Mouse (Mus musculus) layer of hippocampus, adult 2 months (tissue): ENCODE measurements around the gene Wfikkn2. TPM values are rescaled to one million over a fixed set of nuclear protein-coding genes. Genes with fewer than 3 reads are reported as not detected.

Experiments used
- DNase-seq, 2 experiments: peaks; one replicate each; pipeline ENCODE4 v3.0.0; 2022; ENCODE audit warnings: low spot score in 2 of 2
- H3K27ac ChIP-seq: fragments of 200-600 bp; 2 replicates; pipeline ENCODE4 v1.8.1; 2022
- H3K4me3 ChIP-seq: fragments of 200-600 bp; 2 replicates; pipeline ENCODE4 v1.8.1; 2022; ENCODE audit warnings: mild to moderate bottlenecking
- CTCF ChIP-seq: fragments of 200-600 bp; conservative IDR thresholded peaks from 2 replicates; pipeline ENCODE4 v1.8.1; 2022; ENCODE audit warnings: antibody characterized with exemption, mild to moderate bottlenecking, moderate library complexity
- total RNA-seq, 2 experiments: library from RNA; stranded (reverse); gene quantifications; 2 replicates each; pipeline ENCODE4 v1.2.3; 2021

Gene Wfikkn2
- total RNA-seq, 2 experiments from 2014 or later = 0.49 to 0.72 TPM

GRCm38 (mm10) chr11:94189579-94189978 lies 56.2 kb downstream of the Wfikkn2 start:
- DNase-seq = no peak
- Histone ChIP-seq H3K27ac (no peak overlapping the region), H3K4me3 (no peak overlapping the region)
- no peak for TF ChIP-seq CTCF

Other genes with a start within 250 kb of the Wfikkn2 start
- gene Spag9, start 249.9 kb downstream of the Wfikkn2 start, total RNA-seq = 100 to 1,000 TPM; 213 to 217 TPM
- gene Tob1, start 34.6 kb downstream of the Wfikkn2 start, total RNA-seq = 10 to 100 TPM; 36.6 to 39.2 TPM
- gene Gm21885, start 35.9 kb upstream of the Wfikkn2 start, total RNA-seq = not detected
- gene Luc7l3, start 76.0 kb upstream of the Wfikkn2 start, total RNA-seq = 100 to 1,000 TPM; 115 to 132 TPM
- gene Ankrd40, start 82.0 kb upstream of the Wfikkn2 start, total RNA-seq = 100 to 1,000 TPM; 113 to 119 TPM
- 1 to 10 TPM; 1.2 to 2.2 TPM for gene Abcc3, start 147.0 kb upstream of the Wfikkn2 start, total RNA-seq
- gene Cacna1g, start 228.2 kb upstream of the Wfikkn2 start, total RNA-seq = 10 to 100 TPM; 61.0 to 74.0 TPM
- gene Spata20, start 240.2 kb upstream of the Wfikkn2 start, total RNA-seq = under 1 TPM in 1 of 2 experiments, not detected in 1; 0.18 TPM